Mouse (Mus musculus) brown adipose tissue, adult 24 weeks (tissue): ENCODE results near the gene Spata9. TPM values are rescaled to one million over a fixed set of nuclear protein-coding genes. Genes with fewer than 3 reads are reported as not detected.
"Not testable (repeated sequence)": the region's sequence is repeated elsewhere in the genome, so short reads cannot be mapped to it uniquely, and the experiment has no call there.

ENCODE experiments used
- H3K27ac ChIP-seq: fragments of 200-500 bp; replicated peaks from 2 replicates; pipeline ENCODE4 v1.5.1; 2012; ENCODE audit warnings: low read depth, mild to moderate bottlenecking, low read length
- H3K4me1 ChIP-seq: fragments of 200-500 bp; 2 replicates; pipeline ENCODE4 v1.6.1; 2012; ENCODE audit warnings: low read length, mixed read lengths; ENCODE audit not compliant: control insufficient read depth, insufficient read depth, insufficient read length
- H3K4me3 ChIP-seq: fragments of 200-500 bp; 2 replicates; pipeline ENCODE4 v1.5.1; 2012; ENCODE audit warnings: low read depth, mild to moderate bottlenecking, low read length, moderate library complexity; ENCODE audit not compliant: insufficient read depth
- polyA plus RNA-seq: library from polyadenylated mRNA; stranded (reverse); fragments of >200 nt; gene quantifications from 2 replicates; pipeline ENCODE4 v1.2.4, GENCODE M21; 2012; ENCODE audit not compliant: missing spikeins, insufficient read depth, insufficient read length

Spata9 gene
- polyA plus RNA-seq = not detected in 2 replicates

DNA sequence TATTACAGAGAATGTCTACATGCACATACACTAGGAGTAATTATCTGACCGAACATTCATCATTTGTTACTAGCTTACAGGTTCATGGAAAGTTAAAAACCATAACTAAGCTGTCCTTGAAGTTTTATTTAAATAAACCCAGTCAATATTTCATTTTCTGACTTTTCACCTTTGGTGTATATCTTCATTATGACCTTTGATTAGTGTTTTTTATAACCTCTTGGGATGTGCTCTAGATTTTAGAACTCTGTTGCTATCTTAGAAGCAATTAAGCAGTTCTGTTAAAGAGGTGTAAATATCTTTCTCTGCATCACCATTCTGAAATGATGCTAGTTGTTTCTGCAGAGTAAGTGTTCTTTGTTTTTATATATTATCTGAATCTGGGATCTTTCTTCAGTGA, at the start of gene Spata9:
Spata9 (plus strand) TSS at position 301 of the 400 bp plus-strand sequence.
- Histone ChIP-seq H3K4me3 (no peak within 1 kb of the TSS), H3K4me1 (no peaks in the 10 kb centered on the region), H3K27ac (no peak within 1 kb of the TSS)

DNA sequence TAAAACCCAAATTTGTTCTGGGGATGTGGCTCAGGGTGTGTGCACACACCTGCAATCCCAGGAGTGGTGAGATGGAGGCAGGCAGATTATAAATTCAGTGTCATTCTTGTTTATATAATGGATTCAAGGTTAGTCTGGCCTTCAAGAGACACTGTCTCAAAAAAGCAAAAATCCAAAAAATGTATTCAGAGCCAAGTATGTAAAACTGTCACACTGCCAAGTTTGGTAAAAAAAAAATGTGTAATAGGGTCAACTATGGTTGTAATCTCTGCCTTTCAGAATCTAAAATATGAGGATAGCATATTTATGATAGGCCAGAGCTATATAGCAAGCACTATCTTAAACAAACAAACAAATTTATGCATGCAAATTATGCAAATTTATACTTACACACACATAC, 39.0 kb upstream of the Spata9 start:
- no peaks in the 10 kb centered on the region for H3K4me1 ChIP-seq
- peak overlapping the region; percentile 27; the same call in 1 of the 2 replicates for H3K27ac ChIP-seq
- no peak overlapping the region for H3K4me3 ChIP-seq

DNA sequence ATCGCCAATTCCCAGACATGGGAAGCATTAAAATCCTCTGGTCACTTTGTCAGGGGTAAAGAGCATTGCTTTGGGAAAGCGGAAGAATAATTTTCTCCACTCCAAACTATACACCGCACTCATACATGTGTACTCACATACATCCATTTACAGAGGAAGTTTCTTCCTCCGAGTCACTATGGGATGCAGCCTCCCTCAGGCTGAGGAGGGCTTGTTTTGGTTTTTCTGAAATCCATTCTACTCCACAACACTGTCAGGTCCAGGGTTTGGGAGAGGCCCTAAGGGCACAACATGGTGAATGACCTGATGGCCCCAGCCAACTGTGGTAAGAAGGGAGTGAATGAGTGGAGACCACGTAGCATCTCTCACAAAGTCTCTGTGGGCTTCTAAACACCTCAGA, 37.9 kb upstream of the Spata9 start:
- H3K4me3 ChIP-seq, H3K4me1 ChIP-seq, H3K27ac ChIP-seq: not testable (repeated sequence)

DNA sequence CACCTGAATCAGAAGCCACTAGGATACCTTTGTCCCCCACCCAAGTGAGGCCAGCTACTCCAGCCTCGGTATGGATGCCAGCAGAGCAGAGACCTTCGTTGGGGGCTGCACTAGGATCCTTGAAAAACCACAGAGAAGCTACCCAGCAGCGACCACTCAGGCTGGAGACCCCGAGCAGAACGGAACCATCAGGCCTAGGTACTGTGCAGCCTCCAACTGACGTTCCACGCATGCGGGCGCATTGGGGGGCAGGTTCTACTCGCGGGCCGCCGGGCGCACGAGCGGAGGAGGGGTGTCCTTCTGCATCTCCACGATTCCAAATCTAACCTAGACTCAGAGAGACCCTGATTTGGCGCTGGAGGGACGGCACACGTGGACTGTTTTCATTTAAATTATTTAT, 36.9 kb upstream of the Spata9 start:
- no peak overlapping the region for H3K4me3 ChIP-seq
- no peak overlapping the region for H3K27ac ChIP-seq
- H3K4me1 ChIP-seq = no peaks in the 10 kb centered on the region

DNA sequence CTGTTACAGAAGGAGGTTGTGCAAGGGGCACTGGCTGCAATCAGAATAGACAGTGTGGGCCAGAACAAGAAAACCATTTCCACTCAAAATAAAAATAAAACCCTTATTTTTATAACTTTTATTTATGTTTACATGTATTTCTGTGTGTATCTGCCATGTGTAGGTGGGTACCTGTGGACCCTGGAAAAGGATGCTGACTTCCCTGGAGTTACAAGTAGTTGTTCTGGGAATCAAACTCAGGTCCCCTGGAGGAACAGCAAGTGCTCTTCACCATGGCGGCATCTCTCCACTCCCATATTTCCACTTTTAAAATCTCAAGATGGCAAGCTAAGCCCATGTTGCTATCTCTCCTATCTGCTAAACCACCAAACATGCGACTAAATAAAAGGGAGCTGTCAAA, 36.3 kb upstream of the Spata9 start:
- no peak overlapping the region for H3K27ac ChIP-seq
- no peaks in the 10 kb centered on the region for H3K4me1 ChIP-seq
- H3K4me3 ChIP-seq = no peak overlapping the region

DNA sequence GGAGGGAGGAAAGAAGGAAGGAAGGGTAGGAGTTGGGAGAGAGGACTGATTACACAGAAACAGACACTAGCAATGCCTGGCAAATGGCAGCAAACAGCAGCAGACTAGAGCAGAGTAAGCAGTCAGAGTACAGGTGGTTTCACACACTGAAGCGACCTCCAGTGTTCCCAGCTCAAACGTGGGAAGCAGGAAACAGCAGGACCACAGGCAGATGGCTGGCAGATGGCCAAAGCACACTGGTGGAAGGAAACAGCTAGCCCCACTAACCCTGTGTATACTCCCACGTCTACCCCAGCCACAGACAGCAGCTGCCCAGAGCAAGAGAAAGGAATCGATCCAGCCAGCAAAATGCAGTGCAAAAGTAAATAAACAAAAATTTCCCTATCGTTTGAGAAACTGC, 35.9 kb upstream of the Spata9 start:
- Histone ChIP-seq H3K27ac (no peak overlapping the region), H3K4me3 (no peak overlapping the region), H3K4me1 (no peaks in the 10 kb centered on the region)

DNA sequence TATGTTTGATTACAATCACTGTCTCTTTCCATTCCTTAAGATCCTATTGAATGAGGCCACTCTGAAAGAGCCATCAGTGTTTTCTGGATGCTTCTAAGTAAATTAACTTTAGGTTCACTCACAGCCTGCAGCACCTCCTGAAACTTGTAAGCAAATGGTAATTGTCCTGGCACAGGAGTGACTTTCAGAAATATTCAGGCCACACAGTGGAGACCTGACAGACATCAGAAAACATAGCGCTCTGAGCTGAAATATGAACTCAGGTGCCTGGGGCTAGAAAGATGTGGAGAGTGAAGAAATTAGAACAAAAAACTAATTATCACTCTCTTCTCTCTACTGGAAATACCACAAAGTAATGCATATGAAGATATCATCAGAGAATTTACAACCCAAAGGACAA, 33.7 kb upstream of the Spata9 start:
- no peak overlapping the region for H3K27ac ChIP-seq
- H3K4me1 ChIP-seq = no peaks in the 10 kb centered on the region
- no peak overlapping the region for H3K4me3 ChIP-seq

DNA sequence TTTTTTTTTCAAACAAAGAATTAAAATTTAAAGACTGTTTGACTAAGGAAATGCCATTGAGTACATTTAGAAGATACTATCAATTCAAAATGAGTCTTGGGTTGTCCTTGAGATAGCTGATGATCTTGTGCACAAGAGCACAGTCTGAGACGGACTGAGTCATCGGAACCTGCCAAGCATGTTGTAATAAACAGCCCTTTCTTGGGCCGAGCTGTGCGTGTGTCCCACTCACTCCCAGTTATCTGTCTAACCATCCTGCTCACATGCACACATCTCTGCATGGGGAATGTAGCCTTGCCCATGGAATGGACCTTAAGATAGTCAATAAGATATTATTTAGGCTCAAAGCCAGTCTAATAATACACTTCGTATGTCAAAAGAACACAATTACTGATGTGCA, 28.1 kb upstream of the Spata9 start:
- Histone ChIP-seq H3K27ac (no peak overlapping the region), H3K4me1 (peaks cover 2% of the 10 kb centered on the region; the same call in 1 of the 2 replicates), H3K4me3 (no peak overlapping the region)

DNA sequence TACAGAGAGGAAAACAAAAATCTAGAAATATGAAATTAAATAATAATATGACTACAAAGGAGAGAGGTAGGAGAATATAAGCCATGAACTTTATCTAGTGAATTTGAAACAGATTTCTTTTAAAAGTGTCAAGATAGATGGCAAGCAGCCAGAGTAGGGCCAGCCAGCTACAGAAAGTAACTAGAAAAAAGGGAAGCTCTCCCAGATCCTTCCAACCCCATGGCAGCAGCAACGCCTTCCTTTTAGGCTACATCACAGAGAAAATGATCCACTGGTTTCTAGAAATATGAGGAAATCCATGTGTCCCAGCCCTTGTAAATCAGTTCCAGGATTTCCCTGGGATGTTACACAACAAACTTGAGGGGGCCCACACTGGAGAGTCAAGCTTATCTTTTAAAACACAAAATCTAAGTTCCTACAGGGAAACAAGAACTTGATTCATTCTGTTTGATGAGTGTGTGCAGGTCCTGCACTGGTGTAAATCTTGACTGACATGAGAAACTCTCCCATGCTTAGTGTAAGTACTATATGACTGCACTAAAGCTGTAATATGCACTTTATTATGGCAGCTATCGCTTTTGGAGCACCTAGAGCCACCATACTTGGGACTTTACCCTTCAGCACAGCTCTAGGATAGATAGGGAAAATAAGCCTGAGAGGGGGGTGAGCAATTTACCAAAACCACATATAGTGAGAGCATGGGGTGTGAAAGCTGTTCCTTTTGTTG, 26.0 kb upstream of the Spata9 start:
- Histone ChIP-seq H3K4me3 (no peak overlapping the region), H3K4me1 (peaks cover 2% of the 10 kb centered on the region; the same call in 1 of the 2 replicates), H3K27ac (no peak overlapping the region)

GRCm38 (mm10) chr13:75941518-75942295, 25.2 kb upstream of the Spata9 start:
- H3K4me1 ChIP-seq = peaks cover 2% of the 10 kb centered on the region; the same call in 1 of the 2 replicates
- H3K4me3 ChIP-seq = no peak overlapping the region
- H3K27ac ChIP-seq = no peak overlapping the region

- Histone ChIP-seq H3K27ac (no peak overlapping the region), H3K4me1 (peaks cover 2% of the 10 kb centered on the region; the same call in 1 of the 2 replicates), H3K4me3 (peak overlapping the region; percentile 67)
These were observed 24.2 kb upstream of the Spata9 start for GRCm38 (mm10) chr13:75942731-75943130.

DNA sequence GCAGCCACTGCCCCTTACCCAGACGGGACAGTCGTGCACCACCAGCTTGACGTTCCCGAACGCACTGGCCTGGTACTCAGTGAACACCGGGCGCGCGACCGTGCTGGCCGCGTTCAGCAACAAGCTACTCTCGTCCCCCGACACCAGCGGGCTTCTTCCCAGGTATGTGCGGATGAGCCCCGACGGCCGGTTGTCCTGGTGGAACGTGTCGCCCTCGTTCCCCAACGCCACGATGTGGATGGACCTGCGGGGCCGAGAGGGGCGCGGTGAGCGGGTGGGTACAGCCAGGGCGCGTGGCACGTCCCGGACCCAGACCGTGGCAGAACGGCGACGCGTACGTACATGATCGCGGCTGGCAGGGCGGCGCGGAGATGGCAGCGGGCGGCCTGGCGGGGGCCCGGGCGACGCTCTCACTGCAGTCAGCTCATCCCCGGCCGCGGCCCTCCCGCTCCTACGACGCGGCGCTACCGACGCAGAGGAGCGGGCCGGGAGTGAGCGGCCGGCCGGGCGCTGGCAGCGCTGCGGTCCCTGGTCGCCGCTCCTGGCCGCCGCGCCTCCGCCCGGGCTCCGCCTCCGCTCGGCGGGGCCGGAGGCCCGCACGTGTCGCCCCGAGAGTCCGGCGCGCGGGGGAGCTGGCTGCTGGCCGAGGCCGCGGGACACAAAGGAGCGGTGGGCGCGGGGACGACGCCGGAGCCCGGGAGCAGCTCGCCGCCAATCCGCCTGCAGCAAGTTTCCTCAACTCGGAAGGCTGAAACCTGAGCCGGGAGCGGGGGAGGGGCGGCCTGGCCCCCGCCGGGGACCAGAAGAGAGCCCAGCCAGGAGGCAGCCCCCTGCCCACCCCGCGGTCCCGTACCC, 23.5 kb upstream of the Spata9 start, which contains the start of gene Rhobtb3:
Rhobtb3 (minus strand) TSS at position 737 of the 855 bp plus-strand sequence.
- peak within 1 kb of the TSS; percentile 67 for H3K4me3 ChIP-seq
- H3K4me1 ChIP-seq = peaks cover 2% of the 10 kb centered on the region; the same call in 1 of the 2 replicates
- H3K27ac ChIP-seq = peak within 1 kb of the TSS; percentile 18; the same call in 1 of the 2 replicates

- peaks cover 2% of the 10 kb centered on the region; the same call in 1 of the 2 replicates for H3K4me1 ChIP-seq
- peak overlapping the region; percentile 67 for H3K4me3 ChIP-seq
- no peak overlapping the region for H3K27ac ChIP-seq
These were observed 22.7 kb upstream of the Spata9 start for GRCm38 (mm10) chr13:75944044-75944820.

DNA sequence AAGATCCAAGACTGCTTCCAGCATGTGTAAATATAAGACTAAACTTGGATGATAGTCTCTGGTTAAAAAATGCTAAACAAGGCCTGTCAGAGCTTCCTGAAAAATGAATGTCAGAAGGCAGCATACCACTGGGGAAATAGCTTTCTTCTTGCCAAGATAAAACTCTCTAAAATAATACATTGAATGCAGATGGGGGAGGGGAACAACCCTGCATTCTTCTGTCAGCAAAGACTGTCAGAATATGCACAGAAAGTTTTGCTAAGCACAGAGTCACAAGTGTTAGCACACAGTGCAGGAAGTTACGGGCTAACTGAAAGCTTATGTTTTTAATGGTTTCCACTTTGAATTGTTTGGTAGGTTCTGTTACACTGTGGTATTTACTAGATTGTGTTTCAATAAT, 16.7 kb upstream of the Spata9 start:
- Histone ChIP-seq H3K27ac (no peak overlapping the region), H3K4me1 (no peaks in the 10 kb centered on the region), H3K4me3 (no peak overlapping the region)
